In the genomic region with DNA sequence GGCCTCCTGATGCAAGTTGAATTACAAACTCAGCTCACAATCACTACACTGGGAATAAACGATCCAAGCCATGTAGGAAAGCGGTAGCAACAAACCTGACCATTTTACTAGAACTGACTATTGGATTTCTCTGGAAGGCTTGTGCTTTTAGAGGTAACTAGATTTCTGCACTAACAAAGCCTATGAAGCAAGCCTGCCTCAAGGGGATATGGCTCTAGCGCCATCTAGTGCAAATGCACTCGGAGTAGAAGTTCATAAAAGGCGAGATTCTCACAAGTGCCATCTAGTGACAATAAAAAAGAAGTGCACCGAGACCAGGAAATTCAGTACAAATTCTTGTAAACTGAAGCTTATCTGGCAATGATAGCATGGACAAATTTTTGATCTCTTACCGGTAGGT, we compare ENCODE assay signal across 8 mouse cellular contexts.
DNase-seq lines count a peak whose midpoint lies in the region; ATAC-seq and TF ChIP-seq lines count a peak whose summit lies in the region.

No protein-coding gene starts in this region.

- H3K4me3 ChIP-seq in intestine, embryonic 14.5 days (ENCODE audit: low read depth, low read length) = no peak overlapping the region
- H3K4me3 ChIP-seq in midbrain, postnatal 0 days (ENCODE audit: low read depth, low read length) = no peak overlapping the region

- no peaks in the 10 kb centered on the region for H3K9me3 ChIP-seq in intestine, embryonic 14.5 days (ENCODE audit: control insufficient read depth, low read length)
- no peaks in the 10 kb centered on the region for H3K9me3 ChIP-seq in midbrain, postnatal 0 days (ENCODE audit: low read length)

- no peaks in the 10 kb centered on the region for H3K36me3 ChIP-seq in intestine, embryonic 14.5 days (ENCODE audit: control insufficient read depth, insufficient read depth, low read length)
- H3K36me3 ChIP-seq in midbrain, postnatal 0 days (ENCODE audit: insufficient read depth, low read length) = no peaks in the 10 kb centered on the region

- ATAC-seq in intestine, embryonic 14.5 days (replicated peaks; ENCODE audit: low FRiP score, low TSS enrichment, low read depth) = no peak
- ATAC-seq in midbrain, postnatal 0 days (ENCODE audit: low FRiP score) = peak; percentile 54; the same call in 1 of the 2 replicates

- intact Hi-C loops in left cerebral cortex, postnatal 10 days (cut with DNase I) = loop anchor here (5.0 kb wide), 1 partner anchor 1651 kb away; no protein-coding TSS in a partner anchor

- WGBS in intestine, embryonic 14.5 days = 22% methylated on average over 7 of the region's 7 CpGs
- WGBS in midbrain, postnatal 0 days = 20% methylated on average over 7 of the region's 7 CpGs

- no peak overlapping the region for H3K27ac ChIP-seq in intestine, embryonic 14.5 days (ENCODE audit: low read depth)
- no peak overlapping the region for H3K27ac ChIP-seq in midbrain, postnatal 0 days (ENCODE audit: low read depth, low read length)

- no peak overlapping the region for H3K4me2 ChIP-seq in intestine, embryonic 14.5 days (ENCODE audit: low read length)
- H3K4me2 ChIP-seq in midbrain, postnatal 0 days (ENCODE audit: low read depth, low read length, poor library complexity, severe bottlenecking) = no peak overlapping the region

- no peaks in the 10 kb centered on the region for H3K4me1 ChIP-seq in intestine, embryonic 14.5 days (replicated peaks; ENCODE audit: control insufficient read depth, insufficient read depth, low read length)
- no peaks in the 10 kb centered on the region for H3K4me1 ChIP-seq in midbrain, postnatal 0 days (ENCODE audit: insufficient read depth, low read length)

- no peak overlapping the region for H3K9ac ChIP-seq in intestine, embryonic 14.5 days (ENCODE audit: low read length)
- H3K9ac ChIP-seq in midbrain, postnatal 0 days (replicated peaks; ENCODE audit: low read length, poor library complexity, severe bottlenecking) = no peak overlapping the region

- H3K27me3 ChIP-seq in intestine, embryonic 14.5 days (replicated peaks; ENCODE audit: control insufficient read depth, insufficient read depth, low read length) = no peaks in the 10 kb centered on the region
- no peaks in the 10 kb centered on the region for H3K27me3 ChIP-seq in midbrain, postnatal 0 days (ENCODE audit: insufficient read depth, low read length)

- peak; percentile 22 for DNase-seq in thymus, postnatal 0 days (ENCODE audit: low spot score)
- no peak for DNase-seq in thymus, adult 18-20 months
- peak; percentile 66 for DNase-seq in cerebellum, adult 9-11 months
- peak; percentile 41 to 53 for DNase-seq in frontal cortex, postnatal 14 days (ENCODE audit: low spot score in 2 of 2)
- peak; percentile 55 for DNase-seq in intestine, embryonic 14.5 days (ENCODE audit: low spot score)
- peak; percentile 61 to 73 for DNase-seq in left cerebral cortex, postnatal 10 days (ENCODE audit: extremely low spot score in 1 of 2, low spot score in 2 of 2)
- DNase-seq in midbrain, postnatal 0 days (ENCODE audit: low spot score) = peak; percentile 88
- peak; percentile 4 for DNase-seq in thymus, postnatal 25 days

- peak; percentile 95 for TF ChIP-seq CTCF in midbrain, postnatal 0 days (IDR thresholded peaks at IDR 0.05)

Comparison
In these comparisons a context has a peak if more than half of its experiments do, and no peak if none do; other contexts are left out.
1. DNase-seq: peak in thymus, postnatal 0 days (single experiment), cerebellum, adult 9-11 months (single experiment), frontal cortex, postnatal 14 days (2 of 2), intestine, embryonic 14.5 days (single experiment), left cerebral cortex, postnatal 10 days (2 of 2), midbrain, postnatal 0 days (single experiment) and thymus, postnatal 25 days (single experiment); none in thymus, adult 18-20 months (0 of 2).